In the genomic region with DNA sequence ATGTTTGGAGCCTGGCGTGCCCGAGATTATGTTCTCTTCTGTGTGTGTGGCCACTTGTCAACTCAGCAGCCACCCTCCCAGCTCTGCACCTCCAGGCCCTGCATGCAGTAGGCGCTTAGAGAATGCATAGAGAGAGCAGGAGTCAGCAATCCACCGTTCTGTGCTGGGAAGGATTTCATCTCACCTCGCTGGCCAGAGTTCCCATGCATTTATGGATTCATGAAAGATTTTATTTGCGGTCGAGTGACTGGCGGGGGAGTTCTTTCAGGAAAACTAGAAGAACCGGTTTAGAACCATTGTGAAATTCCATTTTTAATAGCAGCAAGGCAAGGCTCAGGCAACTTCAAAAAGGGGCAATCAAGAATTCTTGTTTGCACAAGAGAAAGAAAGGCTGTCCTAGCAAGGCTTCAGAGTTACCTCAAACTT, we compare ENCODE assay signal across 12 mouse cellular contexts.
DNase-seq lines count a peak whose midpoint lies in the region; ATAC-seq lines count a peak whose summit lies in the region.
"Had no signal": no experiment of that assay in that cellular context is flagged by ENCODE, and none has a peak within 500 bp of the region (broad histone marks: within the 10 kb centered on the region; RNA-seq: fewer than 3 reads in every experiment).

No protein-coding gene starts in this region.

- H3K9me3 ChIP-seq in heart, embryonic 10.5 days, result no peaks in the 10 kb centered on the region
- no peaks in the 10 kb centered on the region for H3K9me3 ChIP-seq in intestine, embryonic 16.5 days (ENCODE audit: control insufficient read depth, low read length)

- no peaks in the 10 kb centered on the region for H3K36me3 ChIP-seq in heart, embryonic 10.5 days
- no peaks in the 10 kb centered on the region for H3K36me3 ChIP-seq in intestine, embryonic 16.5 days (ENCODE audit: control insufficient read depth, insufficient read depth, low read length)

- peak; percentile 73 for DNase-seq in heart, embryonic 10.5 days (ENCODE audit: low spot score)
- DNase-seq in heart, postnatal 14 days, result no peak
- peak; percentile 80 for DNase-seq in large intestine, adult 2 months (ENCODE audit: low read depth, low spot score)
- DNase-seq in lung, postnatal 25 days (ENCODE audit: low spot score), result peak; percentile 67
- no peak for DNase-seq in adrenal gland, adult (ENCODE audit: inconsistent age in 2 of 2, low spot score in 1 of 2)
- DNase-seq in cerebellum, postnatal 36 days, result no peak
- no peak for DNase-seq in MN1 (ENCODE audit: low spot score)
- DNase-seq: cerebellum, postnatal 14 days; gastrocnemius, postnatal 14 days; layer of hippocampus, postnatal 36 days; spleen, adult 18-20 months had no signal

- 76% methylated on average over 9 of the region's 9 CpGs for WGBS in heart, embryonic 10.5 days
- WGBS in intestine, embryonic 16.5 days, result 51% methylated on average over 9 of the region's 9 CpGs
- WGBS in large intestine, adult 2 months, result 39% methylated on average over 9 of the region's 9 CpGs

- peak; percentile 77 for ATAC-seq in intestine, embryonic 16.5 days

- H3K4me2 ChIP-seq in intestine, embryonic 16.5 days (ENCODE audit: low read depth, low read length), result 0 out of 2 replicates have a peak overlapping the region, but pooled peaks have one; percentile 20

- intact Hi-C loops in heart, postnatal 14 days (cut with DNase I), result no loop called here

- peaks cover 13% of the 10 kb centered on the region; the same call in 1 of the 2 replicates for H3K4me1 ChIP-seq in heart, embryonic 10.5 days
- peaks cover 22% of the 10 kb centered on the region for H3K4me1 ChIP-seq in intestine, embryonic 16.5 days (ENCODE audit: control insufficient read depth, insufficient read depth, low read length)

- no peak overlapping the region for H3K9ac ChIP-seq in intestine, embryonic 16.5 days (ENCODE audit: low read depth, low read length)

- H3K27ac ChIP-seq in heart, embryonic 10.5 days, result no peak overlapping the region
- peak overlapping the region; percentile 86 for H3K27ac ChIP-seq in intestine, embryonic 16.5 days (ENCODE audit: low read length)

- no peak overlapping the region for H3K4me3 ChIP-seq in heart, embryonic 10.5 days
- H3K4me3 ChIP-seq in intestine, embryonic 16.5 days (ENCODE audit: low read length), result no peak overlapping the region

- no peaks in the 10 kb centered on the region for H3K27me3 ChIP-seq in heart, embryonic 10.5 days (ENCODE audit: insufficient read depth, poor library complexity, severe bottlenecking)
- H3K27me3 ChIP-seq in intestine, embryonic 16.5 days (replicated peaks; ENCODE audit: control insufficient read depth, insufficient read depth, low read length), result no peaks in the 10 kb centered on the region

Comparison
In these comparisons a context has a peak if more than half of its experiments do, and no peak if none do; other contexts are left out.
1. DNase-seq: peak in heart, embryonic 10.5 days (single experiment), large intestine, adult 2 months (single experiment) and lung, postnatal 25 days (single experiment); none in heart, postnatal 14 days (0 of 2), adrenal gland, adult (0 of 2), cerebellum, postnatal 36 days (0 of 2) and MN1 (single experiment).